Mouse (Mus musculus): ENCODE measurements at regions not wholly inside any gene's neighbourhood (a gene's known extent, or its start where the extent isn't known, plus 50 kb on each side); places are given as distances from the start of the nearest gene placed in this dataset.

GRCm38 (mm10) chr12:30703691-30704090 lies 119.5 kb downstream of the Tmem18 start:
- TF ChIP-seq ZNF384 (IDR thresholded peaks at IDR 0.05; ENCODE audit: low read depth, low read length) (no peak), MEF2A (IDR thresholded peaks at IDR 0.05; ENCODE audit: extremely low read depth, insufficient replicate concordance, low read depth, low read length, poor library complexity, severe bottlenecking) (no peak), ZKSCAN1 (IDR thresholded peaks at IDR 0.05; ENCODE audit: low read depth, low read length) (no peak), SIN3A (IDR thresholded peaks at IDR 0.05; ENCODE audit: low read length) (no peak), UBTF (IDR thresholded peaks at IDR 0.05; ENCODE audit: borderline replicate concordance, insufficient read depth, low read depth, low read length) (no peak), ZC3H11A (IDR thresholded peaks at IDR 0.05; ENCODE audit: low read depth, low read length) (no peak), CHD2 (IDR thresholded peaks at IDR 0.05; ENCODE audit: low read length) (no peak), RCOR1 (IDR thresholded peaks at IDR 0.05; ENCODE audit: low read depth, low read length) (no peak)
- H3K79me2 ChIP-seq (ENCODE audit: control insufficient read depth, insufficient read depth, low read length, poor library complexity): no peaks in the 10 kb centered on the region
- no peaks in the 10 kb centered on the region for H3K27me3 ChIP-seq (ENCODE audit: control insufficient read depth in 1 of 2, insufficient read depth in 2 of 2, low read length in 2 of 2)

DNA sequence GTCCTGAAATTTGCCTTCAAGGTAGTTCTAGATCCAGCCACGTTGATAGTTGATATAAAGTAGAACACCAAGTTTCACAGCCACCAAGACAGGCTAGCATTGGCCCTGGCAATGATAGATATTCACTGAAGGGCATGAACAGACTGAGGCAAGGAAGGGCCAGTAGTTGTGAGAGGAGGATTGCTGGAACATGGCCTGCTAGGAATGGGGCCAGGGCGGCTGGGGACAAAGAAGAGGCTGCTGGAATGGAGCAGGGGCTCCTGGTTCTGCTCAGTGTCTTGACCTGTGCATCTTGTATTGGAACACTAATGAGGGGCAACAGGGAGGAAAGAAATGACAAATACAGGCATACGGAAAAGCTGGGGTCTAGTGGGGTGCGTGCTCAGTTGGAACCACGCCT lies 123.0 kb downstream of the Tmem18 start:
- H3K4me3 ChIP-seq (ENCODE audit: control insufficient read depth in 1 of 2, insufficient read depth in 1 of 2, low read depth in 2 of 2, low read length in 2 of 2): no peak overlapping the region
- TF ChIP-seq ZC3H11A (IDR thresholded peaks at IDR 0.05; ENCODE audit: low read depth, low read length) (no peak), SMC3 (IDR thresholded peaks at IDR 0.05; ENCODE audit: low read depth, low read length) (no peak)
- no peaks in the 10 kb centered on the region for H3K36me3 ChIP-seq (ENCODE audit: control insufficient read depth in 1 of 2, insufficient read depth in 2 of 2, low read length in 2 of 2)
- no peaks in the 10 kb centered on the region for H3K9me3 ChIP-seq (replicated peaks; ENCODE audit: insufficient read depth, low read length)
- no peaks in the 10 kb centered on the region for H3K27me3 ChIP-seq (ENCODE audit: control insufficient read depth in 1 of 2, insufficient read depth in 2 of 2, low read length in 2 of 2)
- no peak overlapping the region for H3K9ac ChIP-seq (ENCODE audit: control insufficient read depth, low read depth, low read length, poor library complexity, severe bottlenecking)
- DNase-seq (ENCODE audit: low read depth, low spot score): no peak
- H3K27ac ChIP-seq (ENCODE audit: control insufficient read depth, low read depth, low read length): no peak overlapping the region
- no peaks in the 10 kb centered on the region for H3K79me2 ChIP-seq (ENCODE audit: control insufficient read depth, insufficient read depth, low read length, poor library complexity)
- H3K4me1 ChIP-seq (ENCODE audit: control insufficient read depth in 1 of 2, insufficient read depth in 2 of 2, low read length in 2 of 2): no peaks in the 10 kb centered on the region

More at GRCm38 (mm10) chr12:30703691-30704090, 119.5 kb downstream of the Tmem18 start:
- Histone ChIP-seq H3K27ac (ENCODE audit: control insufficient read depth, low read depth, low read length) (no peak overlapping the region), H3K9ac (ENCODE audit: control insufficient read depth, low read depth, low read length, poor library complexity, severe bottlenecking) (no peak overlapping the region), H3K9me3 (replicated peaks; ENCODE audit: insufficient read depth, low read length) (no peaks in the 10 kb centered on the region), H3K4me1 (ENCODE audit: control insufficient read depth in 1 of 2, insufficient read depth in 2 of 2, low read length in 2 of 2) (no peaks in the 10 kb centered on the region), H3K36me3 (ENCODE audit: control insufficient read depth in 1 of 2, insufficient read depth in 2 of 2, low read length in 2 of 2) (no peaks in the 10 kb centered on the region), H3K4me3 (ENCODE audit: control insufficient read depth in 1 of 2, insufficient read depth in 1 of 2, low read depth in 2 of 2, low read length in 2 of 2) (no peak overlapping the region)
- DNase-seq (ENCODE audit: low read depth, low spot score): no peak

DNA sequence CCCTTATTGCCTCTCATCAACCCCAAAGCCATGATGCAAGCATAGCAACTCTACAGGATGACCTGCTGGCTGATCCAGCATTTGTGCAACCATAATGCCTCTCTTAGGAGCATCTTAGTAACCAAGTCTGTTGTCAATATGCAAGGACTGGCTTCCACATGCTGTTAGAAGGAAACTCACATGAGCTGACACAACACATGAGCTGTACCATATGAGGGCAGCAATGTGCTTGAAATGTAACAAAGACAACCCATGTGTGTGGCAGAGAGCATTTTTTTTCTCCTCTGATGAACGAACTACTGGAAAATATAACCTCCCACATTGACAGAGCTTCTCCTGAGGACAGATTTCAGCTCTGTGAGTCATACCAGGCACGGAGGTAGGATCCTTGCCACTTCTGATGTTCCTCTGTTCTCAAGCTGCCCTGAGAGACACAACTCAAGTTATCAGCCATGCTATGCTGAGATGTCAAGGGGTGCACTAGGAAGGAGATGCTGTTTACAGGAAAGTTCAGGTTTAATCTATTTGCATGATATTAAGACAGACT lies 124.5 kb downstream of the Tmem18 start:
- Histone ChIP-seq H3K9ac (ENCODE audit: control insufficient read depth, low read depth, low read length, poor library complexity, severe bottlenecking) (no peak overlapping the region), H3K79me2 (ENCODE audit: control insufficient read depth, insufficient read depth, low read length, poor library complexity) (no peaks in the 10 kb centered on the region), H3K4me1 (ENCODE audit: control insufficient read depth in 1 of 2, insufficient read depth in 2 of 2, low read length in 2 of 2) (no peaks in the 10 kb centered on the region), H3K4me3 (ENCODE audit: control insufficient read depth in 1 of 2, insufficient read depth in 1 of 2, low read depth in 2 of 2, low read length in 2 of 2) (no peak overlapping the region), H3K27ac (ENCODE audit: control insufficient read depth, low read depth, low read length) (no peak overlapping the region), H3K9me3 (replicated peaks; ENCODE audit: insufficient read depth, low read length) (no peaks in the 10 kb centered on the region), H3K27me3 (ENCODE audit: control insufficient read depth in 1 of 2, insufficient read depth in 2 of 2, low read length in 2 of 2) (no peaks in the 10 kb centered on the region), H3K36me3 (ENCODE audit: control insufficient read depth in 1 of 2, insufficient read depth in 2 of 2, low read length in 2 of 2) (no peaks in the 10 kb centered on the region)
- TF ChIP-seq MXI1 (IDR thresholded peaks at IDR 0.05; ENCODE audit: low read depth, low read length) (no peak), ETS1 (IDR thresholded peaks at IDR 0.05; ENCODE audit: low read depth, low read length) (no peak)
- no peak for DNase-seq (ENCODE audit: low read depth, low spot score)

Measured in MEL (cell line).